Mouse (Mus musculus): Measurements from ENCODE around the gene Ints5.

GRCm38 (mm10) chr19:8941136-8941514 lies 48.3 kb downstream of the Ints5 start:
- TF ChIP-seq CTCF (IDR thresholded peaks at IDR 0.05) (no peak), EP300 (IDR thresholded peaks at IDR 0.05) (no peak)
